Mouse (Mus musculus) intestine, embryonic 16.5 days (tissue): ENCODE data around the gene Rpl37a. TPM values are rescaled to one million over a fixed set of nuclear protein-coding genes. Genes with fewer than 3 reads are reported as not detected.

Experiments
- ATAC-seq: fragments of 200-750 bp; cut with Nextera tagmentation; 2 replicates; pipeline ENCODE4 v1.8.0; 2017; ENCODE audit warnings: moderate TSS enrichment, moderate library complexity
- H3K27ac ChIP-seq: fragments of 300-500 bp; sonication (generic); 2 replicates; pipeline ENCODE4 v1.5.1; 2014; ENCODE audit warnings: mild to moderate bottlenecking, low read length
- H3K27me3 ChIP-seq: fragments of 300-500 bp; sonication (generic); replicated peaks from 2 replicates; pipeline ENCODE4 v1.6.1; 2014; ENCODE audit warnings: low read length, control low read depth, mixed read lengths; ENCODE audit not compliant: control insufficient read depth, insufficient read depth
- H3K36me3 ChIP-seq: fragments of 300-500 bp; sonication (generic); 2 replicates; pipeline ENCODE4 v1.6.1; 2014; ENCODE audit warnings: low read length, control low read depth; ENCODE audit not compliant: control insufficient read depth, insufficient read depth
- H3K4me1 ChIP-seq: fragments of 300-500 bp; sonication (generic); 2 replicates; pipeline ENCODE4 v1.6.1; 2014; ENCODE audit warnings: low read length, control low read depth, mixed read lengths; ENCODE audit not compliant: control insufficient read depth, insufficient read depth
- H3K4me2 ChIP-seq: fragments of 300-500 bp; sonication (generic); 2 replicates; pipeline ENCODE4 v1.6.1; 2014; ENCODE audit warnings: low read depth, low read length, control low read depth
- H3K4me3 ChIP-seq: fragments of 300-500 bp; sonication (generic); 2 replicates; pipeline ENCODE4 v1.5.1; 2014; ENCODE audit warnings: mild to moderate bottlenecking, low read length
- H3K9ac ChIP-seq: fragments of 300-500 bp; sonication (generic); 2 replicates; pipeline ENCODE4 v1.6.1; 2014; ENCODE audit warnings: low read depth, low read length
- H3K9me3 ChIP-seq: fragments of 300-500 bp; sonication (generic); 2 replicates; pipeline ENCODE4 v1.6.1; 2016; ENCODE audit warnings: low read length, control low read depth; ENCODE audit not compliant: control insufficient read depth
- WGBS: fragments of 180-500 bp; shearing (Covaris S2); extraction: QIAGEN DNeasy Blood & Tissue Kit; methylation state at CpG from one replicate; pipeline ENCODE4 v1.1.7; 2014; 5-methylcytosine and 5-hydroxymethylcytosine counted together
- polyA plus RNA-seq: library from polyadenylated mRNA; unstranded; fragments of >200 nt; fragmentation: Nextera tagmentation; extraction: Ambion mirVana; gene quantifications from 2 replicates; pipeline ENCODE4 v1.2.1, GENCODE M21; 2015

Gene Rpl37a
- polyA plus RNA-seq, 1 experiment from 2014 or later: 1,622 TPM

DNA sequence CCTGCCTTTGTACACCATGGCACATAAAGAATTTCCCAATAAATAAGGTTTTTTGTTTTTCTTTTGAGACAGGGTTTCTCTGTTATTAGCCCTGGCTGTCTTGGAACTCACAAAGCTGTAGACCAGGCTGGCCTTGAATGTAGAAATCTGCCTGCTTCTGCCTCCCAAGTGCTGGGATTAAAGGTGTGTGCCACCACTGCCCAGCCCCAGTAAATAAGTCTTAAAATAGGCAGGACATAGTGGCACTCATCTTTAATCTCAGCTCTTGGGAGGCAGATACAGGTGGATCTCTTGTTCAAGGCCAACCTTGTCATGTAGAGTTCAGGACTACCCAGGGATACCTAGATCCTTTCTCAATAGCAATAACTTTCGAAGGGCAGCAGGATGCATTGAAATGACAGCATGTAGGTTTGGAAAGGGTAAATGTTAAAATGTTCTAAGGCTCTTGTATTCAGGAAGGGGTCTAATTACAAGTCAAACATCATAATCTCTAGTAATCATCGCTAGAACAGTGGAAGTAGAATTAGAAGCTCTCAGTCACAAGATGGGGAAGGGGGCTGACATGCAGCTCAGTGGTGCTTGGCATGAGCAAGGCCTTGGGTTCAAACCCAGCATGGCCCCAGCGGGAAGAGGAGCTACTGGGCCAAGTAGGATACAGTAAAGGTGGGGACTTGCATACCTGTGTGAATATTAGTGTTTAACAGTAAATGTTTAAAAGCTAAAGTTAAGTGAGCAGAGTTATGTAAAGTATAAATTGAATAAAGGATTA lies 4.7 kb downstream of the Rpl37a start:
- 67% methylated on average over 3 of the region's 3 CpGs for WGBS
- no peak overlapping the region for H3K4me2 ChIP-seq
- no peak for ATAC-seq

DNA sequence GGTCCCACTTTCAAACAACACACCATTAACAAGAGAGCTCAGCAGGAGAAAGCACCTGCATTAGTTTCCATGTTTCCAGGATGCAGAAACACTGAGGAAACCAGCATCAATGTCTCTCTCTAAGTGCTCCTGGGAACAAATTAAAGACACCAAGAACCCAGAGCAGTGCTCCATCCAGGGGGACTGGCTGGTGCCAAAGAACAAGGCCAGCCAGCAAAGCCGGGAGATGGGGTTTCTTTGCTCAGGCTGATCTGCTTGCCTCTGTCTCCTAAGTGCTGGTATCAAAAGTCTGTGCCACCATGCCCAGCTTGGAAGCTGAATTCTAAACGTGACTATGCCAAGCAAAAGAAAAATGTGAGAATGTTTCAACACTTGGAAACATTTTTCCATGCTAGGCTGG lies 5.3 kb downstream of the Rpl37a start:
- H3K4me3 ChIP-seq: no peak overlapping the region
- H3K27ac ChIP-seq: peak overlapping the region; percentile 36; the same call in 1 of the 2 replicates
- H3K4me2 ChIP-seq: no peak overlapping the region
- no peaks in the 10 kb centered on the region for H3K27me3 ChIP-seq
- ATAC-seq: no peak
- WGBS: 61% methylated on average over 2 of the region's 2 CpGs
- no peaks in the 10 kb centered on the region for H3K9me3 ChIP-seq
- no peak overlapping the region for H3K9ac ChIP-seq
- peaks cover 9% of the 10 kb centered on the region for H3K4me1 ChIP-seq
- H3K36me3 ChIP-seq: peaks cover 5% of the 10 kb centered on the region

More for the DNA sequence above, 4.7 kb downstream of the Rpl37a start:
- peaks cover 5% of the 10 kb centered on the region for H3K36me3 ChIP-seq
- H3K27me3 ChIP-seq: no peaks in the 10 kb centered on the region
- no peaks in the 10 kb centered on the region for H3K9me3 ChIP-seq
- H3K27ac ChIP-seq: no peak overlapping the region
- peaks cover 9% of the 10 kb centered on the region for H3K4me1 ChIP-seq
- H3K4me3 ChIP-seq: no peak overlapping the region
- H3K9ac ChIP-seq: no peak overlapping the region

DNA sequence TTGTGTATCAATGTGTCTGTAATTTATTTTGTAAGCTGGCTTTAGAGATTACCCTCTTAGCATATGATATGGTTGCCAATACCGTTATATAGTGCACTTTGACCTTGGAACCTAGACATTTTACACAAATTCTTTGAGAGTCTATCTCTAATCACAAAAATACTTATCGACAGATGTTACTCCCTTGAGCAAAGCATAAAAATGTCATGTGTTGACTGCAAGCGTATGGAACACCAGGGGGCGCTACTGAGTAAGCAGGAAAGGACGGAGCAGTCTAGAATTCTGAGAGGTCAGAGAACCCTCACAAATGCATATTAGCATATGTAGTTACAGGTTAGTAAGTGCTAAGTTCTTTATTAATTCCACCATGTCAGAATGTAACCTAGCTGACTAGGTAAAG lies 5.8 kb downstream of the Rpl37a start:
- H3K27me3 ChIP-seq: no peaks in the 10 kb centered on the region
- H3K27ac ChIP-seq: no peak overlapping the region
- no peaks in the 10 kb centered on the region for H3K9me3 ChIP-seq
- peak; percentile 27; the same call in 1 of the 2 replicates for ATAC-seq
- no peak overlapping the region for H3K9ac ChIP-seq
- peaks cover 9% of the 10 kb centered on the region for H3K4me1 ChIP-seq
- WGBS: 9% methylated on average over 5 of the region's 5 CpGs
- no peak overlapping the region for H3K4me2 ChIP-seq
- peaks cover 5% of the 10 kb centered on the region for H3K36me3 ChIP-seq
- H3K4me3 ChIP-seq: no peak overlapping the region

GRCm38 (mm10) chr1:72717540-72717939 lies 6.5 kb downstream of the Rpl37a start:
- Histone ChIP-seq H3K4me3 (no peak overlapping the region), H3K4me2 (no peak overlapping the region), H3K27ac (no peak overlapping the region), H3K36me3 (peaks cover 5% of the 10 kb centered on the region), H3K9ac (no peak overlapping the region), H3K4me1 (peaks cover 9% of the 10 kb centered on the region), H3K9me3 (no peaks in the 10 kb centered on the region), H3K27me3 (no peaks in the 10 kb centered on the region)
- whole genome bisulfite sequencing: 91% methylated on average over 7 of the region's 7 CpGs
- ATAC-seq: no peak

GRCm38 (mm10) chr1:72718846-72719245 lies 7.8 kb downstream of the Rpl37a start:
- no peak overlapping the region for H3K27ac ChIP-seq
- no peak overlapping the region for H3K4me2 ChIP-seq
- no peak overlapping the region for H3K9ac ChIP-seq
- 20% methylated on average over 5 of the region's 5 CpGs for WGBS
- no peak overlapping the region for H3K4me3 ChIP-seq
- no peaks in the 10 kb centered on the region for H3K27me3 ChIP-seq
- no peaks in the 10 kb centered on the region for H3K4me1 ChIP-seq
- peak; percentile 71 for ATAC-seq
- 0 out of 2 replicates have a peak, but pooled peaks cover 2% of the 10 kb centered on the region for H3K36me3 ChIP-seq
- H3K9me3 ChIP-seq: no peaks in the 10 kb centered on the region

- Histone ChIP-seq H3K27me3 (no peaks in the 10 kb centered on the region), H3K27ac (no peak overlapping the region), H3K36me3 (no peaks in the 10 kb centered on the region), H3K4me3 (no peak overlapping the region), H3K4me2 (no peak overlapping the region), H3K4me1 (no peaks in the 10 kb centered on the region), H3K9ac (no peak overlapping the region), H3K9me3 (no peaks in the 10 kb centered on the region)
- ATAC-seq: no peak
- 63% methylated on average over 6 of the region's 6 CpGs for WGBS
Measured at GRCm38 (mm10) chr1:72720115-72720725, 9.1 kb downstream of the Rpl37a start.

GRCm38 (mm10) chr1:72722646-72723045 lies 11.6 kb downstream of the Rpl37a start:
- H3K36me3 ChIP-seq: no peaks in the 10 kb centered on the region
- WGBS: 49% methylated on average over 8 of the region's 8 CpGs
- no peak overlapping the region for H3K27ac ChIP-seq
- no peak for ATAC-seq
- H3K27me3 ChIP-seq: no peaks in the 10 kb centered on the region
- no peak overlapping the region for H3K4me2 ChIP-seq
- no peak overlapping the region for H3K4me3 ChIP-seq
- H3K4me1 ChIP-seq: no peaks in the 10 kb centered on the region
- no peaks in the 10 kb centered on the region for H3K9me3 ChIP-seq
- no peak overlapping the region for H3K9ac ChIP-seq

- Histone ChIP-seq H3K4me3 (no peak overlapping the region), H3K27ac (no peak overlapping the region), H3K27me3 (no peaks in the 10 kb centered on the region), H3K9ac (no peak overlapping the region), H3K36me3 (no peaks in the 10 kb centered on the region), H3K4me1 (0 out of 2 replicates have a peak, but pooled peaks cover 2% of the 10 kb centered on the region), H3K4me2 (no peak overlapping the region), H3K9me3 (no peaks in the 10 kb centered on the region)
- ATAC-seq: no peak
- 72% methylated on average over 2 of the region's 2 CpGs for WGBS
Measured at GRCm38 (mm10) chr1:72724354-72724753, 13.3 kb downstream of the Rpl37a start.

- no peak overlapping the region for H3K27ac ChIP-seq
- no peak overlapping the region for H3K9ac ChIP-seq
- no peak for ATAC-seq
- 0 out of 2 replicates have a peak, but pooled peaks cover 6% of the 10 kb centered on the region for H3K4me1 ChIP-seq
- no peaks in the 10 kb centered on the region for H3K27me3 ChIP-seq
- no peaks in the 10 kb centered on the region for H3K9me3 ChIP-seq
- no peaks in the 10 kb centered on the region for H3K36me3 ChIP-seq
- 85% methylated on average over 13 of the region's 13 CpGs for WGBS
- no peak overlapping the region for H3K4me2 ChIP-seq
- no peak overlapping the region for H3K4me3 ChIP-seq
Measured at GRCm38 (mm10) chr1:72725941-72726340, 14.9 kb downstream of the Rpl37a start.
